Mouse (Mus musculus) liver, embryonic 11.5 days (tissue): ENCODE measurements around the gene Slc44a5. TPM values are rescaled to one million over a fixed set of nuclear protein-coding genes. Genes with fewer than 3 reads are reported as not detected.

Experiments
- ATAC-seq: fragments of 200-750 bp; cut with Nextera tagmentation; replicated peaks from 2 replicates; pipeline ENCODE4 v1.8.0; 2017; ENCODE audit warnings: moderate number of reproducible peaks, mild to moderate bottlenecking, moderate TSS enrichment, moderate library complexity; ENCODE audit not compliant: low FRiP score
- DNase-seq: peaks from one replicate; pipeline ENCODE4 v3.0.0-alpha.2; 2017; ENCODE audit warnings: low spot score
- H3K27ac ChIP-seq: fragments of 300-500 bp; sonication (generic); 2 replicates; pipeline ENCODE4 v1.5.1; 2014; ENCODE audit warnings: mild to moderate bottlenecking, low read depth, low read length, control low read depth
- H3K27me3 ChIP-seq: fragments of 300-500 bp; sonication (generic); replicated peaks from 2 replicates; pipeline ENCODE4 v1.6.1; 2014; ENCODE audit warnings: low read length, mixed read lengths; ENCODE audit not compliant: control insufficient read depth, insufficient read depth
- H3K36me3 ChIP-seq: fragments of 300-500 bp; sonication (generic); 2 replicates; pipeline ENCODE4 v1.6.1; 2014; ENCODE audit warnings: mild to moderate bottlenecking, low read length, moderate library complexity, mixed read lengths; ENCODE audit not compliant: control insufficient read depth, insufficient read depth
- H3K4me1 ChIP-seq: fragments of 300-500 bp; sonication (generic); replicated peaks from 2 replicates; pipeline ENCODE4 v1.6.1; 2014; ENCODE audit warnings: low read length, mixed read lengths; ENCODE audit not compliant: control insufficient read depth, insufficient read depth
- H3K4me2 ChIP-seq: fragments of 300-500 bp; sonication (generic); 2 replicates; pipeline ENCODE4 v1.6.1; 2014; ENCODE audit warnings: mild to moderate bottlenecking, control low read depth, moderate library complexity
- H3K4me3 ChIP-seq: fragments of 300-500 bp; sonication (generic); 2 replicates; pipeline ENCODE4 v1.5.1; 2014; ENCODE audit warnings: low read depth, low read length, control low read depth
- H3K9ac ChIP-seq: fragments of 300-500 bp; sonication (generic); 2 replicates; pipeline ENCODE4 v1.6.1; 2014; ENCODE audit warnings: low read depth, low read length, control low read depth
- H3K9me3 ChIP-seq: fragments of 300-500 bp; sonication (generic); 2 replicates; pipeline ENCODE4 v1.6.1; 2016; ENCODE audit warnings: low read length, inconsistent platforms, mixed read lengths; ENCODE audit not compliant: control insufficient read depth
- WGBS: fragments of 180-500 bp; shearing (Covaris S2); extraction: QIAGEN DNeasy Blood & Tissue Kit; methylation state at CpG from one replicate; pipeline ENCODE4 v1.1.7; 2014; 5-methylcytosine and 5-hydroxymethylcytosine counted together
- polyA plus RNA-seq: library from polyadenylated mRNA; unstranded; fragments of >200 nt; fragmentation: Nextera tagmentation; extraction: Ambion mirVana; gene quantifications from 2 replicates; pipeline ENCODE4 v1.2.1, GENCODE M21; 2014

Gene Slc44a5
- polyA plus RNA-seq, 1 experiment from 2014 or later = 0.93 TPM

DNA sequence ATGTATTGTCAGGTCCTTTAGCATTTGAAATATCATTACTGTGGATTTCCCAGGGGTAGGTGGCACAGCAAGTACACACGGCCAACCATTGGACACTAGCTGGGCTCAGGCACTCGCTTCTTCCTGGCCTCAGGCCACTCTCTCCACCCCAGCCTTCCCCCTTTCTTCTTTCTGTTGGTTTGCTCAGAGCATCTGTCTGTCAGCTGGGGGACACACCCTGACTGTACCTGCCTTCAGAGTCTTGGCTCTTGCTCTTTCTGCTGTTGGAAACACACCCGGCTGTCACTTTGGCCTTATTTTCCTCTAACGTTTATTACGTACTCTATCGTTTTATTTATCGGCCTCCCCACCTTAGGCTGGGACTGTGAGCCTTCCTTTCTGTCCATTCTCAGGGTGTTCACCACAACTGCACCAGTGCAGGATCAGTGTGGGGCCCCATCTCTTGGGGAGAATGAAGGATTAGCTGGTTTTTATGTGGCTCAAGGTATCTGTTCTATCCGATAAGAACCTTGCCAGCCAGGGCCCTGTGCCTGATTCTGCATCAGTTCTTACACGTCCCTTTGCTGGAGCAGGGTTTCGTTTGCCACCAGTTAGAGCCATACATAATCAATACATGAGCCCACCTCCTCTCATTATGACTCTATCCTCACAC, 220.1 kb downstream of the Slc44a5 start:
- Histone ChIP-seq H3K27me3 (no peaks in the 10 kb centered on the region), H3K36me3 (no peaks in the 10 kb centered on the region), H3K4me2 (peak overlapping the region; percentile 61), H3K4me3 (peak overlapping the region; percentile 6; the same call in 1 of the 2 replicates), H3K9ac (peak overlapping the region; percentile 48), H3K4me1 (peaks cover 20% of the 10 kb centered on the region), H3K9me3 (no peaks in the 10 kb centered on the region), H3K27ac (peak overlapping the region; percentile 90)
- WGBS = 44% methylated on average over 10 of the region's 10 CpGs
- DNase-seq (no peak), ATAC-seq (peak; percentile 94)

GRCm38 (mm10) chr3:154200422-154200828, 227.2 kb downstream of the Slc44a5 start:
- Histone ChIP-seq H3K27ac (no peak overlapping the region), H3K9ac (no peak overlapping the region), H3K9me3 (no peaks in the 10 kb centered on the region), H3K27me3 (no peaks in the 10 kb centered on the region), H3K36me3 (no peaks in the 10 kb centered on the region), H3K4me2 (no peak overlapping the region), H3K4me1 (0 out of 2 replicates have a peak, but pooled peaks cover 4% of the 10 kb centered on the region), H3K4me3 (no peak overlapping the region)
- DNase-seq (no peak), ATAC-seq (no peak)
- WGBS = 65% methylated on average over 8 of the region's 8 CpGs

DNA sequence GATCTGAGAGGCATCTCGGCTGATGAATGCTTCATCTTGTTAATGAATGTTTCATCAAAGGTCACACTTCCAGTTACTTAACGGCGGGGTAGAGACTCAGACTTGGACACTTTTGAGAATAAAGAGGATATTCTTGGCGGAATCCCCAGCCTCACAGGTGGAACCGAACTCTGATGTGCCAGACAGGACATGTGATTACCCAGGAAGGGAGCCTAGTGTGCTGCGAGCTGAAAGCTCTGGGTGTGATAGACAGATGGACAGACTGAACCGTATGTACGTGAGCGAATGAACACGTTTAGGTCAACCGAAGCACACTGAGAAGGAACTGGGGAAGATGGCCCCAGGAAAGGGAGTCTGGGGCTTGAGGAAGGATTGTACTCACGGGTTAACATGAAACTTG, 228.6 kb downstream of the Slc44a5 start:
- WGBS = 86% methylated on average over 12 of the region's 12 CpGs
- H3K9ac ChIP-seq = no peak overlapping the region

DNA sequence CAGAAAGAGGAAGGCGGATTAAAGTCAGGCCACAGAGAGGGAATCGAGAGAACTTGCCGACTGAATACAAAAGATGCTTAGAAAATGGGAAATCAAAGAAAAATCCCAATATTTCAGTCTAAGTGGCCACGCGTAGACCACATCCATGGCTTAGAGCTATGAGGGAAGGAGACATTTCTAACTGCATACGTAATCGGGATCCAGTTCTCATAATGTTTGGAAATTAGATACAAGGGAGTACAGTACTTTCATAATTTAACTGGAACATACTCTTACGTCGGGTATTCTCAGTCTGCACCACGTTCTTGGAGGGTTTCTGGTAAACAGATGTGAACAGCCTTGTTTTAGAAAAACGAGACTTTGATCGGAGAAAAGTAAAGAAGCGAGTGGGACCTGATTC, 229.1 kb downstream of the Slc44a5 start:
- ATAC-seq (no peak), DNase-seq (no peak)
- Histone ChIP-seq H3K4me3 (no peak overlapping the region), H3K27me3 (no peaks in the 10 kb centered on the region), H3K27ac (no peak overlapping the region), H3K4me1 (0 out of 2 replicates have a peak, but pooled peaks cover 4% of the 10 kb centered on the region), H3K36me3 (no peaks in the 10 kb centered on the region), H3K9ac (no peak overlapping the region), H3K4me2 (no peak overlapping the region), H3K9me3 (no peaks in the 10 kb centered on the region)
- WGBS = 82% methylated on average over 13 of the region's 13 CpGs

More for the DNA sequence above, 228.6 kb downstream of the Slc44a5 start:
- Histone ChIP-seq H3K27me3 (no peaks in the 10 kb centered on the region), H3K4me1 (0 out of 2 replicates have a peak, but pooled peaks cover 4% of the 10 kb centered on the region), H3K4me2 (no peak overlapping the region), H3K9me3 (no peaks in the 10 kb centered on the region), H3K27ac (no peak overlapping the region), H3K4me3 (no peak overlapping the region), H3K36me3 (no peaks in the 10 kb centered on the region)
- ATAC-seq (no peak), DNase-seq (no peak)

DNA sequence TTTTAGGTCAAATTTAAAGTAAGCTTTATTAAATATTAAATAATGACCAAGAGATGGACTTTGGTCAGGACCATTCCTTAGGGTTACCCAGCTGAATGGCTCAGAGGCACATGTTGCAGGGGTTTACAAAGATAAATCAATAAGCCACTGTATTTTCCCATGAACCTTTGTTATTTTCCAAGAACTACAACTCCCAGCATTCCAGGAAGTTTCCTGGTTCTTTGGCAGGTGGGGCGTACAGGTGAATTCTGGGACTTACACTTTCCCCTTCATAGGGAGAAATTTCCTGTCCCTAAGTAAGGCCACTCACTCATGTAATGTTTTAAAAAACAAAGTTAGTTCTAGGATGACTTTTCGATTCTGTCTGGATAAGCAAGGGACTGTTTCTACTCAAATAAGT, 235.2 kb downstream of the Slc44a5 start:
- no peaks in the 10 kb centered on the region for H3K27me3 ChIP-seq
- H3K4me3 ChIP-seq = no peak overlapping the region
- H3K9me3 ChIP-seq = no peaks in the 10 kb centered on the region
- 0 out of 2 replicates have a peak, but pooled peaks cover 4% of the 10 kb centered on the region for H3K4me1 ChIP-seq
- no peak overlapping the region for H3K27ac ChIP-seq
- ATAC-seq (no peak), DNase-seq (no peak)
- WGBS = 82% methylated on average over 2 of the region's 2 CpGs
- H3K4me2 ChIP-seq = no peak overlapping the region
- no peaks in the 10 kb centered on the region for H3K36me3 ChIP-seq
- H3K9ac ChIP-seq = no peak overlapping the region

GRCm38 (mm10) chr3:154209201-154209754, 236.0 kb downstream of the Slc44a5 start:
- 42% methylated on average over 4 of the region's 4 CpGs for WGBS
- Histone ChIP-seq H3K9ac (no peak overlapping the region), H3K4me3 (no peak overlapping the region), H3K27me3 (no peaks in the 10 kb centered on the region), H3K36me3 (no peaks in the 10 kb centered on the region), H3K9me3 (no peaks in the 10 kb centered on the region), H3K27ac (no peak overlapping the region), H3K4me1 (0 out of 2 replicates have a peak, but pooled peaks cover 4% of the 10 kb centered on the region), H3K4me2 (no peak overlapping the region)
- DNase-seq (no peak), ATAC-seq (no peak)

DNA sequence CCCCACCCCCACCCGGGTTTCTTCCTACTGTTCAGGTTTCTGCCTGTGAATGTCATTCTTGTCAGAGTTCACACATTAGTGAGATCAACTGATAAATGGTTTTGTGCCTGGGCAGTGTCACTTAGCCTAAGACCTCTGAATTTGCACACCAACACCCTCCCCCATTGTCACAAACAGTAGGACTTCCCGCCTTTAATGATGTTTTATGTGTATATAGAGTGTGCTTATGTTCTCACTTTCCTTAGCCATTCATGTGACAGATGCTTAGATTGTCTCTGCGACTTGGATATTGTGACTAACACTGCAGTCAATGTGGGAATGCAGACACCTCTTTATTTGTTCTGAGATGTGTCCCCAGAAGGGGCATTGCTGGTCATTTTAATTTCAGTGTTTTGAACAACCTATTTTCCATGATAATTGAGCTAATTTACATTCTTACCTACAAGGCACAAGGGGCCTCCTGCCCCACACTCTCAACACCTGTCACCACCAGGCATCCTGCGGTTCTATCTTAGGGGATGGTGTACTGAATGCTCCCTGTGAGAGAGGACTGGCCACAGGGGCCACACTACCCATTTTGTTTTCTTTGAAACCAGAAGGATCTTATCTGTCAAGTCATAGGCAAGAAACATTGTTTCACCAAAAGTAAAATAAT, 236.7 kb downstream of the Slc44a5 start:
- no peaks in the 10 kb centered on the region for H3K9me3 ChIP-seq

DNA sequence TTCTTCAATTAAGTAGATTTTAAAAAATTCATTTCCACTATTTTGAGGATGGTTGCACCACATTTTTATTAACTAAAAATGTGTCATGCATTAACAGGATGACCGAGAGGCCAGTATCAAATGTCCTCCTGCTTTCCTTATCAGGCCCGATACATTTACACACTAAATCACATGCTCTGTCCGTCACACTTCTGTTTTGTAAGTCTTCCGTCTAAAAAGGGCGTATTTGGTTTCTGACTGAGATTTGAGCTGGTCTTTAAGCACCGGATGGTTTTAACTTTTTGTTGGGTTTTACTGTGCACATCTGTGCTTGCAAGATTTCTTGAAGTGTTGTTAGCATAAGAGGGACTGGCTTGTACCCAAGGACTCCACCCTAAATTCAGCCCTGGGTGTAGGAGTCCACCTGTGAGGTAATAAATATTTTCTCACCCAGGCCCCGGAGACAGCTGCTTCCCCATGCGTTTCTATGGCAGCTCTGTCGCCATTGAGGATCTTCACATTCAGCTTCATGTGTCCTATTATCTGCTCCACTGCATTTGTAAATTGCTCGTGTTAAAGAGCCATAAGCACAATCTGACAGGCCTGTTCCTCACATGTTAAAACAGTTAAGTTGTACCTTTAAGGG, 237.3 kb downstream of the Slc44a5 start:
- H3K27me3 ChIP-seq = no peaks in the 10 kb centered on the region
- no peak for DNase-seq
- 56% methylated on average over 10 of the region's 10 CpGs for WGBS
- no peak overlapping the region for H3K9ac ChIP-seq
- H3K36me3 ChIP-seq = no peaks in the 10 kb centered on the region
- H3K4me2 ChIP-seq = no peak overlapping the region
- no peak for ATAC-seq
- no peaks in the 10 kb centered on the region for H3K9me3 ChIP-seq
- H3K4me3 ChIP-seq = no peak overlapping the region
- H3K27ac ChIP-seq = no peak overlapping the region
- H3K4me1 ChIP-seq = 0 out of 2 replicates have a peak, but pooled peaks cover 3% of the 10 kb centered on the region

More for the DNA sequence above, 236.7 kb downstream of the Slc44a5 start:
- Histone ChIP-seq H3K4me1 (0 out of 2 replicates have a peak, but pooled peaks cover 2% of the 10 kb centered on the region), H3K27ac (no peak overlapping the region), H3K4me2 (no peak overlapping the region), H3K9ac (no peak overlapping the region), H3K27me3 (no peaks in the 10 kb centered on the region), H3K36me3 (no peaks in the 10 kb centered on the region), H3K4me3 (no peak overlapping the region)
- no peak for DNase-seq
- 26% methylated on average over 4 of the region's 4 CpGs for WGBS
- ATAC-seq = no peak
